Mouse (Mus musculus) retina, postnatal 1 day (tissue): ENCODE data around the gene Glis2.
A peak's percentile ranks its signal among the peaks of the same experiment; 100 is the strongest.

ENCODE experiments used
- DNase-seq: peaks from one replicate; pipeline ENCODE4 v3.0.0-alpha.2; 2012

Glis2 gene

DNA sequence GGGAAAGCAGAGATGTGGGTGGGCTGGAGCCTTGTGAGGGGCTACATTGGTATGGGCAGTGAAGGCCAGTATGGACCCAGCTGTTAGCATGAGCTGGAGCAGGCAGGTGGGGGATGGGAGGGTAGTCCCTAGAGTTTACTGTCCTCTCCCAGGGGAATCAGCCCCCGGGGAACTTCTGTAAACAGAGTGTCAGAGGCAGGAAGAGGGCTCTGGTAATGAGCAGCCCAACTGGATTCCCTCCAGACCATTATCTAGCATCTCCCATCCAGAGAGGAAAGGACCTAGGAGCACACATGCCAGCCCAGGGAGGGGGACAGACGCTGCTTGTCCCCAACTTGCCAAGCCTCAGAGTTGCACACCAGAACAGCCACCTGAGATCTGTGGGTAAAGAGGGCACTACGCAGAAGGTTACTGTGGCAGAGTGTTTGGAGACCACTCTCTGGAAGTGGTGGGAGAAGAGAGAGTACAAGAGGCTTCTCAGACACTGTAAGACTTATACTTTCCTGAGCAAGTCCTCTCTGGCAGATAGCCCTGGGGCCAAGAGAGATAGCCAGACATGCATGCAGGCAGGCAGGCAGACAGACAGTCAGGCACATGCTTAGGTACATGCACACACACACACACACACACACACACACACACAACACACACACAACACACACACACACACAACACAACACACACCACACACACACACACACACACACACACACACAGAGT lies 46.8 kb downstream of the Glis2 start:
- DNase-seq, result peak; percentile 31

DNA sequence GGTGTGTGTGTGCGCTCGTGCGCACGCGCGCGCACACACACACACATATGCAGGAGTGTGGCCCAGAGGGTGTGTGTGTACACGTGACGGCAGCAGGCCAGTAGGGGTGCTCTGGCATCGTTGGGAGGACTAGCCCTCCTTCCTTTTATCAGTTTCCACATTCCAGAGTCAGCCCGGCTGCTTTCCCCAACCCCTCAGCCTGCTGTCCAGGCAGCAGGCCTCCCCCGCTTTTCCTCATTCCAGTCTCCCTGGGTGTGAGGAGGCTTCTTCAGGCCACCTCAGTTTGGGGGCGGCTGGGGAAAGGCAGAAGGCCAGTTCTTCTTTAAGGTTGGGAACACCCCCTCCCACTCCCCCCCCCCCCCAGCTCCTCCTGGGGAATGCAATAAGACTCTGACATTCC lies 47.7 kb downstream of the Glis2 start:
- DNase-seq, result peak; percentile 54

DNA sequence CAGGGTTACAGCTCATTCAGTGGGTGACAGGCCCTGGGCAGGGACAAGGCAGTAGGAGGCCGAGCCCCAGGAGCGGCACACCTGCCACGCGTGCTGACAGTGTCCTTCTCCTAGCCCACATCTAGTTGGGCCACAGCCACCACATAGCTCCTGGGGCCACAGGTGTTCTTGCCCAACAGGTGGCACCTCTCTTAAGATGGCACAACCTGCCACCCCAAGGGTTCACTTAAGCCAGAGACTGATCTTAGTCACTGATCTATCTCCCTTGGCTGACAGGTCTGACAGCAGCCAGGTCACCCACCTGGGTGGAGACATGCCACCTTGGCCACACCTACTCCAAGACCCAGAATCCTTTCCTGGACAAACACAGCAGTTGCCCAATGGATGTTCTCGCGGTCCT lies 48.4 kb downstream of the Glis2 start:
- DNase-seq, result no peak

DNA sequence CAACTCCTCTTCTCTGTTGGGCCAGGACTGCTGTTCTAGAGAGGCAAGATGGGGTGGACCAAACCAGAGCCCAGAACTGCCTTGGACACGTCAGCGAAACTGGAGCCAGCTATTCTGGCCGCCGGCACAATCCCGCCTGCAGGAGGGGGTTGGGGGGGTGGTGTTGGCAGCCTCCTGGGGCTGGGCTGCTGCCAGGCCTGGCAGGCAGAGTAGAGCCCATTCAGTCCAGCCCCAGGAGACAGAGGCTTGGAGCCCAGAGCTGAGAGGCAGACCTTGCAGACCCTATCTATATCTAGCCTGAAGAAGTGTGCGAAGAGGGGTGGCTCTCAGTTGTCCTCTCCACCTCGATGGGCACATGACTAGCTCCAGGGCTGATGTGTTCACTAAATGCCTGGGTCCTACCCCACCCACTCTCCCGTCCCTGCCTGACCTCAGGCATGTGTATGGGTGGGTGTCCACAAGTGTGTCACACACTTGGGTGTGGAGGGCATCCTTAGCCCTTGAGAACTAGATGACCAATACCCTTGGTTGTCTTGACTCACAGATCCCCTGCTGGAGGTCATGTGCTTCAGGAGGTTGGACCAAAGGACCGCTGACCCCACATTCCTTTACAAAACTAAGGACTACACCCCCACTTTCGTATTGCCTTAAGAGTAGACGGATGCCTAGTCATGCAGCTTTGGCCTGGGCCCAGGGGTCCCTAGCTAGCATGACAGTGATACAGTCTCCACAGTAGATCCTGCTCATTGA lies 49.3 kb downstream of the Glis2 start:
- DNase-seq, result no peak

DNA sequence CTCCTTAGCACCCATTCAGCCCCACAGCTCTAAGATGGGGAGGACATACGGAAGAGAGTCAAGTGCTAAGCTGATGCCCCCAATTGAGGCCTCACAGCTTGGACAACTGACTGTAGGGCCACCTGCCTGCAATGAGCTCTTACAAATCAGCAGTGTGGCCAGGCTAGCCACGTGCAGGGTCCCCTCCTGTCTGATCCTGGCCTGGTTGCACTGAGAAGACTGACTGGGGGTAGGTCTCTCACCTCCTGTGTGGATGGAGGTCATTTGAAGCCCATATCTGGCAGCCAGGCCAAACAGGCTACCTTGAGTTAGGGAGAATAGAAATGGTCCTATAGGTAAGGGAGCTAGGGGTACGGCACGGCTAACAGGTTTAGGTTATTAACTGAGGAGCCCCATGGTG lies 51.4 kb downstream of the Glis2 start:
- no peak for DNase-seq

DNA sequence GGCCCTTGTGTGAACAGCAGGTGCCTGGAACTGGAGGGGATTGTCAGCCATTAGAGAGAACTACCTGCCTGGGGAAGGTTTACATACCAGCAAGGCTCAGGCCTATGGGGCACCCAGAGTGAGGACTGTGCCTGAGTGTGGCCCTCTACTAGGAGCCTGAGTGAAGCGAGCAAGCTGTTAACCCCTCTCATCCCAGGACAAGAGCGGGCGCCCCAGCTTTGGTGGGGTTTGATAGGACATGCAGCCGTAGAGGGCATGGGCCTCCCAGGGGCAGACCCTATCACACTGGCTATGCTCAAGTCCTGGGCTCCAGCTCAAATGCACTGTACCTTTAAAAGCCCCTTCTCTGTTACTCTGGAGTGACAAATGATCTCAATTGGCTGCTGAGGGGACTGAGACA lies 52.3 kb downstream of the Glis2 start:
- peak; percentile 45 for DNase-seq

DNA sequence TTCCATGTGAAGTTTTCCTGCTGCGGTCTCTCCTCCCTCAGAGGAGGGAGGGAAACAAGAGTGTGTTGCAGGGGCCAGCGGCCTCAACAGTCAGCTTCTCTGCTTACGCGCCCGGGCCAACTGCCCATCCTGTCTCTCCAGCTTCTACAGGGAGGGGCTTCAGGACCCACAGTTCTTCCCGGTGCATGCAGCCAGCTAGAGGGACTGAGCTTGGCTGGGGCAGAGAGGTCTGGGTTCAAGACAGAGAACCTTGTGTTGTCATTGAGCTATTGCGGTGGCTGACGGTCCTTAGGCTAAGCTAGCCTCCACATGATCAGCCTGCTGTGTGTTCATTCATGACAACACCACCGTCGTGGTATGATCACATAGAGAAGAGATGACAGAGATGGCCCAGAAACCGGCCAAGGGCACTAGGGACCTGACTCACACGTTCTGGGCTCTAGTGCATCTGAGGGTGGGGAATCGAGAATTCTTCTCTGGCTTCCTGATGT lies 53.2 kb downstream of the Glis2 start:
- peak; percentile 29 for DNase-seq

DNA sequence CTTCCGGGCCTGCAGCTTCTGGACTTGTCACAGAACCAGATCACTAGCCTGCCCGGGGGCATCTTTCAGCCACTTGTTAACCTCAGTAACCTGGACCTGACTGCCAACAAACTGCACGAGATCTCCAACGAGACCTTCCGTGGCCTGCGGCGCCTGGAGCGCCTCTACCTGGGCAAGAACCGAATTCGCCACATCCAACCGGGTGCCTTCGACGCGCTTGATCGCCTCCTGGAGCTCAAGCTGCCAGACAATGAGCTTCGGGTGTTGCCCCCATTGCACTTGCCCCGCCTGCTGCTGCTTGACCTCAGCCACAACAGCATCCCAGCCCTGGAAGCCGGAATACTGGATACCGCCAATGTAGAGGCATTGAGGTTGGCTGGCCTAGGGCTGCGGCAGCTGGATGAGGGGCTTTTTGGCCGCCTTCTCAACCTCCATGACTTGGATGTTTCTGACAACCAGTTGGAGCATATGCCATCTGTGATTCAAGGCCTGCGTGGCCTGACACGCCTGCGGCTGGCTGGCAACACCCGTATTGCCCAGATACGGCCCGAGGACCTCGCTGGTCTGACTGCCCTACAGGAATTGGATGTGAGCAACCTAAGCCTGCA lies 54.0 kb downstream of the Glis2 start:
- peak; percentile 40 for DNase-seq

DNA sequence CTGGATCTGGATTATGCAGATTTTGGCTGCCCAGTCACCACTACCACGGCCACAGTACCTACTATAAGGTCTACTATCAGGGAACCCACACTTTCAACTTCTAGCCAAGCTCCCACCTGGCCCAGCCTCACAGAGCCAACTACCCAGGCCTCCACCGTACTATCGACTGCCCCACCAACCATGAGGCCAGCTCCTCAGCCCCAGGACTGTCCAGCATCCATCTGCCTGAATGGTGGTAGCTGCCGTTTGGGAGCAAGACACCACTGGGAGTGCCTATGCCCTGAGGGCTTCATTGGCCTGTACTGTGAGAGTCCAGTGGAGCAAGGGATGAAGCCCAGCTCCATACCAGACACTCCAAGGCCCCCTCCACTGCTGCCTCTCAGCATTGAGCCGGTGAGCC lies 54.7 kb downstream of the Glis2 start:
- DNase-seq, result no peak

DNA sequence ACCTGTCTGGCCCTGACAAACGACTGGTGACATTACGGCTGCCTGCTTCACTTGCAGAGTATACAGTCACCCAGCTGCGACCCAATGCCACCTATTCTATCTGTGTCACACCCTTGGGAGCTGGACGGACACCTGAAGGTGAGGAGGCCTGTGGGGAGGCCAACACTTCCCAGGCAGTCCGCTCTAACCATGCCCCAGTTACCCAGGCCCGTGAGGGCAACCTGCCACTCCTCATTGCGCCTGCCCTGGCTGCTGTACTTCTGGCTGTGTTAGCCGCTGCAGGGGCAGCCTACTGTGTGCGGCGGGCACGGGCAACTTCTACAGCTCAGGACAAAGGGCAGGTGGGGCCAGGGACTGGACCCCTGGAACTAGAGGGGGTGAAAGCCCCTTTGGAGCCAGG lies 55.2 kb downstream of the Glis2 start:
- DNase-seq, result no peak

DNA sequence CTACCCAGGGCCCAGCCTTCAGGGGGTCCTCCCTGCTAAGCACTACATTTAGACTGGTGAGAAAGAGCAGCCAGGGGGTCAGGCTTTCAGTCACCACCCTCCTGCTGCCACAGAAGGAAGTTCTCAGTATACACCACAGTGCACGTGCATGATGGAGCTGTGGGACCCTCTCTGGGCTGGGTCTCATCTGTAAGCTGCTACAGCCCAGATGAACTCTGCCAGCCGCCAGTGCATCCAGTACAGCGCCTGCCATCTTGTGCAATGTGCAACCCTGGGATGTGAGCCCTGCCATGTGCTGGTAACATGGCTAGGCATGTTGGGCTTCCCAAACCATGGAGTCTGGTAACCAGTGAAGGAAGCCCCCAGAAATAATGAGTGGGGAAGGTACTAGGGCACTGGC lies 55.6 kb downstream of the Glis2 start:
- no peak for DNase-seq

DNA sequence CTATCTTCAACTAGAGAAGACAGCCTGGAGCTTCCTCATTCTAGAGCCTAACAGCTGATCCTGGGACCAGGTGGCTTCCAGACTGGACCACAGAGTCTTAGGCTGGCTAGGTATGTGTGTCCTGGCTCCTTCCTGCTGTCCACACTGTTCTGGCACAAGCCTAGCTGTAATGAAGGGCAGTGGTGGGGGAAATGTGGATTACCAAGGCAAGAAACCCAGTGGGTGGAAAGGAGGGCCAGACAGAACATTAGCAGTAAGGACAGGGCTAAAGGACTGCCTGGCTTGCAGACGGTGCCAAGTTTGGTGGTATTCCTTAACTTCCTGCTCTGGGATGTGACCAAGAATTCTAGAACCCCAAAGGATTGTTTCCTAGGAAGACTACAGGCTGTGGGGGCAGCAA lies 56.6 kb downstream of the Glis2 start:
- no peak for DNase-seq

DNA sequence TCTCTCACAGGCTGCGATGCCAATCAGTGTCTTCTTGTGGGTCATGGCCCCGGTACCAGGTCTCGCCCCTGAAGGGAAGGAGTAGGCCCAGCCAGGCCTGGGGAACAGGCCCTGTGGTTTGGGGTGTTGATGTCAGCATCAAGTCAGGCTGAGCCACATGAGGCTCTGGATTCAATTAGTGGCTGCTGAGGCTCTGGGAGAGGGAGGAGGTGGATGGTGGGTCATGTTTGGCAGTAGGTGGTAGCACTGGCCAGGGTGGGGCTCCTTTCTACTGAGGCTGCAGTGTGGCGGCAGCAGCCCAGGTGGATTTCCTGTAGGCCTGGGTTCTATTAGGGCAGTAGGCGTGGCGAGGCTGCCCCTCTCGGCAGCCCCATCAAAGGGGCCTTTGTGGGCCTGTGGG lies 57.1 kb downstream of the Glis2 start:
- DNase-seq, result no peak

DNA sequence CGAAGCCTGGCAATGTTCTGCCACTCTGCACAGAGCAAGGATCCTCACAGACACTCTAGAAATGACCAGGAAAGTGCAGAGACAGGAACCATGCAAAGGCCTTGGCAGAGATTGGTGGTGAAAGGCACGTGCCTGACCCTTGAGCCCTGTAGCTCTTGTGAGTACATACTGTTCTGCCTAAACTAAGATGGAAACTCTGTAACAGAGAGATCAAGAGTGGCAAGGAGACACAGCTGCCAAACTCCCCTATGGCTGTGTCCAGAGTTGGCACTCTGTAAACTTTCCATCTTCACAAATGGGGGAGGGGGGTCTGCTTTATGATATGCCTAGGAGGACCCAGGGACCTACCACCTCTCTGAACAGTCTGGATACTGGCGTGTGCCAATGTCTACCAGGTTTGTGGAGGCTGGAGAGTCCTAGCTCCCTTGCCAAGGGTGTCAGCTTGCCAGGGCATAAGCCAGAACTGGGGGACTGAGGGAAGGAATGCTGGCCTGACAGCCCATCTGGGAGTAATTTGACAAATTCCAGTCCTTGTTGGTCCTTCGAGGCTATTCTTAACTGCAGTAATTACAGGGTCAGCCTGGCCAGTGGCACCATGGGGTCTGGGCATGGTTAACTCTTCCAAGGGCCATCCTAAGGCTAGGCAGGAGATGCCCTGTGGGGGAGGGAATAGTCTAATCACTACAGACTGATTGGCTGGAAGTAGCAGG lies 58.3 kb downstream of the Glis2 start:
- DNase-seq, result no peak

DNA sequence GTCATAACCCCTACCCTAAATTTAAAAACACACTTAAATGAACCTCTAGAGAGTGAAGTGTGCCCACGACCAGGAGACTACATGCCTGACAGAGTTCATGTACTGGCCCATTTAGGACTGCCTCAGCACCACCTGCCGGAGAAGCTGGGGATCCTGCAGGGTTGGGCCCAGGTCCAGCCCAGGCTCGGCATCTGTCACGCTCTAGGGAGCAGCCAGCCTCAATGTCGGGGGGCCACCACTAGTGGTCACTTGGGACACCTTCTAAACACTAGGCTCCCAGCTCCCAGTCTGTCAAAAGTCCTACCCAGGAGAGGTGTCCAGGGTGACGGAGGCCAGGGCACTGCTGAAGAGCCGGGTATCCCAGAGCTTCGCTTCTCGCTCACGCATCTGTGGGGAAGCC lies 60.2 kb downstream of the Glis2 start:
- no peak for DNase-seq

DNA sequence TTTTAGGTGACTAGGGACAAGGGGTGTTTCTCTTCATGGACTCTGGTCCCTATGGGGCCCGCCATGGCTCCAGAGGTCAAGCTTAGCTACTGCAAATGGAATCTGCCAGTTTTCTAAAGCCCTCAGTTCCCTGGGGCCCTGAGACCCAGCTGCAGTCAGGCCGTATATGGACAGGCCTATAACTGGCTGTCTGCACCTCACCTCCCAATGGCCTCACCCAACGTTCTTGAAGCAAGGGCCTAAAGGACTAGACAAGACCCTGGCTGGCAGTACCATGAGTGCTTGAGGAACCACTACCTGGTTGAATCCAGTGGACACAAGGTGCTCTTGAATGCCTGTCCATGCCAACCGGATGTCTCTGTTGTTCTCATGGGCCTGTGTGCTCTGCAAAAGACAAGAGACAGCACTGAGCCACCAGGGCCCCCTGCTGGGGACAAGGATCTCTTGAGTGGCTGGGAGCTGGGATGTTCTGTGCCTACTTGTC lies 60.8 kb downstream of the Glis2 start:
- DNase-seq, result peak; percentile 30

DNA sequence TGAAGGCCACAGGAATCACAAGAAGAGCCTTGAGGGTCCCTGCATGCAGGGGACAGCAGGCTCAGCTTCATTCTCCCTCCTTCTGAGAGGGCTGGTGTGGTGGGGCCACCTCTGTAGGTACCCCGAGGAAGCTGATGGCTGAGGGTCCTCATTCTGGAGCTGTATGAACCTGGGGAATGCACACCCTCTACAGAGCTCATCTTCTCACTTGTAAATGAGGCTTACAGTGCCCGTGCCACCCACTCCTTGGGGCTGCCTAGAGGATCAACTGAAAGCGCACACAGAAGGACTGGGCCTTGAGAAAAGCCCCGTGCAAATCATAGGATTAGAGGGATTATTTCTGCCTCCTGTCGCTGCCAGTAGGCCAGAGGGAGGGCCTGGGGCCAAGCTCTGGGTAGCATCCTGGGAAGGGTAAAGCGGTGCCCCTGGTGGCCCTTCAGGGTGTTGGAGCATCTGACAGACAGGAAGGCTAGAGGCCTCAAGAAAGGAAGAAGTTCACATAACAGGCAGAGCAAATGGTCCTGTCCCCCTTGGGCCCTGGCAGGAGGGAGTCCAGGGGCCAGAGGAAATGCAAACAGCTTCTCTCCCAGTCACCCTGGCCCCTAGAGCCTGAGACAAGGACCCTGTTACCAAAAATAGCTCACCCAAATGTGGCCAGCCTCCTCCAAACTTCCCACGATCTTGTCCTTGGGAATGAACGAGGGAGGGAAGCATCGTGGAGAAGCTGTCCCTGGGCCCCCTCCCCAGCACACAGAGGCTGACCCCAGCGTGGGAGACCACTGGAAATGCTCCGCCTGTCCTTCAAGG lies 61.5 kb downstream of the Glis2 start:
- peak; percentile 90 for DNase-seq

DNA sequence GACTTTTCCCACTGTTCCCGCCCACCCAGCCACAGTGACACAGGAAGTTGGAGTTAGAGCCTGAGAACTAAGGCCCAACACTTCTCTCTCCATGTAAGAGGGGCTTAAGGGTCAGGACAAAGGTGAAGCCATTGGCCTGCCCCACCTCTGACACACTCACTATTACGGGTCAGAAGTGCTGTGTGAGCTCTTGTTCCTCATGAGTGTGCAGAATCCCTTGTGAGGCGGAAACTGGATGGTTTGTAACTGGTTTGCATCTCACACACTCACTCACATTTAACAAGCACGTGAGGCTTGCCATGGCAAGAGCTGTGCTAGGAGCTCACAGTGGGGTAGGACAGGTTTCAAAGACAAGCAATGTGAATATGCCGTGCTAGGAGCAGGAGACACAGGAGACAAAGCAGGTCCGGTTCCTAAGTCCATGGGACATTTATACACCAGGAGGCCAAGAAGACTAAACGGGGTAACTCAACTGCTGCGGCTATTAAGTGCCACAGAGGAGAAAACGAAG lies 62.1 kb downstream of the Glis2 start:
- no peak for DNase-seq

DNA sequence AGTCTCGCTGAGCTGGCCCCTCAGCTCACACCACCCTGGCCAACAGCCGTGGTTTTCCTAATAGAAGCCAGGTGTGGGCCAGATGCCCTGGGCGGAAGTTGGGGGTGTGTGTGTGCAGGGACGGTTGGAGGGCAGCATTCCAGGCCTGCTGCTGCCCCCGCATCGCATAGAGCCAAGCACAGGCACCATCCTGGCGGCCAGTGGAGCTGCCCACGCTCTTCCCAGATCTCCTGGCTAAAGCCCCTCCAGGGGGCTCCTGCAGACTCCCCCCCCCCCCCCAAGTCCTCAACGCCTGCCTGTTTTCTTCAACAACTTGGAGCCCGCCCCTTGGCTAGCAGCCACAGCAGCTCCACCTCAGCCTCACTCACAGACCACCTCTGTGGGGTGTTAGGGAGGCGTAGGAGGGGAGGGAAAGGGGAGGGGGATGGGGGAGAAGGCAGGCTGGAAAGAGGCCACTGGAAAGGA lies 64.3 kb downstream of the Glis2 start:
- DNase-seq, result peak; percentile 77

DNA sequence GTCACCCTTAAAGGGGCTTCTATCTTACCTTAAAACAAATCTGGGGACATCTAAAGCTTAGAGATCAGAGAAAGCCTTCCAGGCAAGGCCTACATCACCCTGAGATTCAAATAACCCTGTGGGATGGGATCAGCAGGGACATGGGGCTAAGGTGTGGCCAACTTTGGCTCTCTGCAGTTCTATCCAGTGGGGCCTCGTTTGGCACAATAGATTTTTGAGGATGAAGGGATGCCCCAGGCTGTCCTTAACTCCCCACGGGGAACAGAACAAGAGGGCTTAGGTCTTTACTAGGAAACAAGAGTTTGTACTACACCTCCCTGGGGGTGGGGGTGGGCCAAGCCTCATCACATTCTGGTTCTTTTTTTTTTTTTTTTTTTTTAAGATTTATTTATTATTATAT lies 64.8 kb downstream of the Glis2 start:
- DNase-seq, result no peak

DNA sequence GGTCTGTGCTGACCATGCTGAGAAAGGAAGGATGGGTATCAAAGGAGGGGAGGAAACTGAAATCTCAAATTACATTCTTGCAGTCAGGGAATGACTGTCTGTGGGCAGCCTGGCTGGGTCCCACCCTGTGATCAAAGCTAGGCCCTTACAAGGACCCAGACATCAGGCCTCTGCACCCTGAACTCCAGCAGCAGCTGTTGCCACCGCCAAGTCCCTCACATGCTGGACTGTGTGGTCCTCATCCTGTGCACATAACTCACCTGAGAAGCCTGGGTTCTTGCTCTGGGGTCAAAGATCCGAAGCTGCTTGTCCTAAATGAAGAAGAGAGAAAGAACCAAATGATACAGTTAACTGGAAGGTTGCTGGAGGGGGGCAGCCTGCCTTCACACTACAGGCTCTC lies 67.1 kb downstream of the Glis2 start:
- DNase-seq, result no peak

DNA sequence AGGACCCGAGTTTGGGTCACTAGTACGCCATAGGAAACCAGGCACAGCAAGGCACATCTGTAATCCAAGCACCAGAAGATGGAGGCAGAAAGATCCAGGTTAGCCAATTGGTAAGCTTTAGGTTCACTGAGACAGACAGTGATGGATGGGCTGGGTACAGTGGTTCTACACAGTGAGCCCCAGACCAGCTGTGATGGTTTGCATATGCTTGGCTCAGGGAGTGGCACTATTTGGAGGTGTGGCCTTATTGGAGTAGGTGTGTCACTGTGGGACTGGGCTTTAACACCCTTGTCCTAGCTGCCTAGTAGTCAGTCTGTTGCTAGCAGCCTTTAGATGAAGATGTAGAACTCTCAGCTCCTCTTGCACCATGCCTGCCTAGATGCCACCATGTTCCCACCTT lies 69.3 kb downstream of the Glis2 start:
- no peak for DNase-seq
